Mouse (Mus musculus): ENCODE data around the gene Rapgef3. TPM values are rescaled to one million over a fixed set of nuclear protein-coding genes. Genes with fewer than 3 reads are reported as not detected.
A peak's percentile ranks its signal among the peaks of the same experiment; 100 is the strongest.

Rapgef3 gene
- total and polyA plus RNA-seq, 3 experiments: 6.6 to 7.4 TPM; not detected in 1

DNA sequence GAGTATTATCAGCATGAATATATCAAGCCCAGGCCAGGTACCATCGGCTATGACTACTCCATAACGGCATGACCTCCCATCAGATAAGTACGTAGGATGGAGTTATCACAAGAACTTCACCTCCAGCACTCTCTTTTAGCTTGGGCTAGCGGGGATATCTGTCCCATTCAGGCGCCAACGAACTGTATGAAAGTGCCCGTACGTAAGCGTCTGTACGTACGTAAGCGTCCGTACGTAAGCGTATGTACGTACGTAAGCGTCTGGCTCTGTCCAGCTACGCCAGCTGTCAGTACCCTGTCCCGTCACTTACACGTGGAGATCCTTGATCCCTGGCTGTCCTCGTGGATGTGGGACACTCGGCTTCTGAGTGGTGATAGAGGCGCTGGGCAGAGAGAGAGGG lies 21.0 kb downstream of the Rapgef3 start:
- Histone ChIP-seq H3K79me2 (ENCODE audit: control insufficient read depth, insufficient read depth, low read length, poor library complexity) (no peaks in the 10 kb centered on the region; the same call in 1 of the 2 replicates), H3K4me3 (ENCODE audit: control insufficient read depth in 1 of 2, insufficient read depth in 1 of 2, low read depth in 2 of 2, low read length in 2 of 2) (peak overlapping the region; percentile 3 to 45), H3K27ac (ENCODE audit: control insufficient read depth, low read depth, low read length) (peak overlapping the region; percentile 82), H3K27me3 (ENCODE audit: control insufficient read depth in 1 of 2, insufficient read depth in 2 of 2, low read length in 2 of 2) (no peaks in the 10 kb centered on the region), H3K9me3 (replicated peaks; ENCODE audit: insufficient read depth, low read length) (no peaks in the 10 kb centered on the region), H3K9ac (ENCODE audit: control insufficient read depth, low read depth, low read length, poor library complexity, severe bottlenecking) (peak overlapping the region; percentile 71), H3K4me1 (ENCODE audit: control insufficient read depth in 1 of 2, insufficient read depth in 2 of 2, low read length in 2 of 2) (peaks cover 9 to 63% of the 10 kb centered on the region in 2 experiments), H3K36me3 (ENCODE audit: control insufficient read depth in 1 of 2, insufficient read depth in 2 of 2, low read length in 2 of 2) (peaks cover 0 to 38% of the 10 kb centered on the region in 2 experiments; a peak in 2 of 4 replicates)
- peak; percentile 93 for DNase-seq (ENCODE audit: low read depth, low spot score)
- no peak for TF ChIP-seq POLR2AphosphoS2 (IDR thresholded peaks at IDR 0.05; ENCODE audit: low read length)
- no peak for TF ChIP-seq ZNF384 (IDR thresholded peaks at IDR 0.05; ENCODE audit: low read depth, low read length)
- no peak; the same call in 1 of the 2 replicates for TF ChIP-seq ETS1 (IDR thresholded peaks at IDR 0.05; ENCODE audit: low read depth, low read length)
- TF ChIP-seq CHD2 (IDR thresholded peaks at IDR 0.05; ENCODE audit: low read length): no peak
- no peak for TF ChIP-seq KAT2A (conservative IDR thresholded peaks at IDR 0.05; ENCODE audit: low read depth, low read length)
- TF ChIP-seq GATA1 (IDR thresholded peaks at IDR 0.05; ENCODE audit: low read depth, low read length): peak; percentile 90
- TF ChIP-seq USF2 (IDR thresholded peaks at IDR 0.05; ENCODE audit: borderline replicate concordance in 1 of 2, insufficient read depth in 1 of 2, low read depth in 1 of 2, low read length in 2 of 2): no peak
- TF ChIP-seq CHD1 (IDR thresholded peaks at IDR 0.05; ENCODE audit: low read depth, low read length): no peak
- TF ChIP-seq RAD21 (IDR thresholded peaks at IDR 0.05; ENCODE audit: low read depth, low read length): no peak
- TF ChIP-seq EP300 (IDR thresholded peaks at IDR 0.05; ENCODE audit: low read depth in 1 of 2, low read length in 2 of 2): peak; percentile 71 to 92; a peak in 3 of 4 replicates
- no peak for TF ChIP-seq MAFK (IDR thresholded peaks at IDR 0.05; ENCODE audit: borderline replicate concordance, low read depth, low read length)
- peak; percentile 96 for TF ChIP-seq MXI1 (IDR thresholded peaks at IDR 0.05; ENCODE audit: low read depth, low read length)
- no peak for TF ChIP-seq ELF1 (IDR thresholded peaks at IDR 0.05; ENCODE audit: low read depth, low read length)
- TF ChIP-seq SIN3A (IDR thresholded peaks at IDR 0.05; ENCODE audit: low read length): peak; percentile 83; the same call in 1 of the 2 replicates
- peak; percentile 87 for TF ChIP-seq TCF12 (IDR thresholded peaks at IDR 0.05; ENCODE audit: low read depth, low read length)
- TF ChIP-seq USF1 (IDR thresholded peaks at IDR 0.05; ENCODE audit: low read depth, low read length): no peak
- TF ChIP-seq TBP (IDR thresholded peaks at IDR 0.05; ENCODE audit: low read depth, low read length): peak; percentile 85
- no peak for TF ChIP-seq JUND (IDR thresholded peaks at IDR 0.05; ENCODE audit: low read depth, low read length)
- TF ChIP-seq UBTF (IDR thresholded peaks at IDR 0.05; ENCODE audit: borderline replicate concordance, insufficient read depth, low read depth, low read length): no peak
- no peak for TF ChIP-seq GABPA (IDR thresholded peaks at IDR 0.05; ENCODE audit: low read depth, low read length)
- TF ChIP-seq MAZ (IDR thresholded peaks at IDR 0.05; ENCODE audit: low read depth, low read length): no peak
- peak; percentile 68; the same call in 1 of the 2 replicates for TF ChIP-seq HCFC1 (IDR thresholded peaks at IDR 0.05; ENCODE audit: low read depth, low read length)
- no peak for TF ChIP-seq POLR2AphosphoS5 (IDR thresholded peaks at IDR 0.05; ENCODE audit: borderline replicate concordance, low read depth, low read length)
- TF ChIP-seq NRF1 (IDR thresholded peaks at IDR 0.05; ENCODE audit: insufficient read depth, low read depth, low read length, poor library complexity, severe bottlenecking): no peak
- no peak for TF ChIP-seq ZMIZ1 (IDR thresholded peaks at IDR 0.05; ENCODE audit: low read depth, low read length)
- TF ChIP-seq MYC (IDR thresholded peaks at IDR 0.05; ENCODE audit: low read depth, low read length): no peak
- no peak for TF ChIP-seq SMC3 (IDR thresholded peaks at IDR 0.05; ENCODE audit: low read depth, low read length)
- no peak for TF ChIP-seq MEF2A (IDR thresholded peaks at IDR 0.05; ENCODE audit: extremely low read depth, insufficient replicate concordance, low read depth, low read length, poor library complexity, severe bottlenecking)
- TF ChIP-seq RCOR1 (IDR thresholded peaks at IDR 0.05; ENCODE audit: low read depth, low read length): no peak
- peak; percentile 63 for TF ChIP-seq MAX (IDR thresholded peaks at IDR 0.05; ENCODE audit: low read length)
- TF ChIP-seq BHLHE40 (IDR thresholded peaks at IDR 0.05; ENCODE audit: borderline replicate concordance, low read depth, low read length): no peak
- TF ChIP-seq MYB (IDR thresholded peaks at IDR 0.05; ENCODE audit: low read depth, low read length): peak; percentile 77
- peak; percentile 68; the same call in 1 of the 2 replicates for TF ChIP-seq NELFE (IDR thresholded peaks at IDR 0.05; ENCODE audit: low read depth, low read length)
- no peak for TF ChIP-seq E2F4 (IDR thresholded peaks at IDR 0.05; ENCODE audit: borderline replicate concordance, low read depth, low read length)
- no peak for TF ChIP-seq ZC3H11A (IDR thresholded peaks at IDR 0.05; ENCODE audit: low read depth, low read length)
- TF ChIP-seq CTCF (IDR thresholded peaks at IDR 0.05 in 2 of 3, conservative IDR thresholded peaks at IDR 0.05 in 1 of 3; ENCODE audit: control insufficient read depth in 1 of 3, insufficient read depth in 1 of 3, low read depth in 2 of 3, low read length in 3 of 3, poor library complexity in 1 of 3, severe bottlenecking in 1 of 3): no peak
- TF ChIP-seq ZKSCAN1 (IDR thresholded peaks at IDR 0.05; ENCODE audit: low read depth, low read length): no peak
- peak; percentile 53 for TF ChIP-seq TAL1 (IDR thresholded peaks at IDR 0.05; ENCODE audit: low read length)

Measured in MEL (cell line).